Mouse (Mus musculus): ENCODE results near the gene Ppp2r3a. TPM values are rescaled to one million over a fixed set of nuclear protein-coding genes. Genes with fewer than 3 reads are reported as not detected.

Gene Ppp2r3a
- total RNA-seq, 2 experiments from 2014 or later = 19.4 to 20.9 TPM

- DNase-seq (ENCODE audit: extremely low spot score in 1 of 2, low spot score in 2 of 2) = no peak
- no peak for TF ChIP-seq CTCF (IDR thresholded peaks at IDR 0.05)
- intact Hi-C loops (cut with DNase I) = loop anchor here (5.0 kb wide), 1 partner anchor 68 kb away; no protein-coding TSS in a partner anchor
- Histone ChIP-seq H3K4me3 (peak overlapping the region; percentile 96), H3K27ac (peak overlapping the region; percentile 91)
These were observed 1.1 kb downstream of the Ppp2r3a start for GRCm38 (mm10) chr9:101250486-101250885.

GRCm38 (mm10) chr9:101249626-101250025 lies 2.0 kb downstream of the Ppp2r3a start:
- intact Hi-C loops (cut with DNase I) = loop anchor here (5.0 kb wide), 1 partner anchor 67 kb away; no protein-coding TSS in a partner anchor
- no peak overlapping the region for H3K4me3 ChIP-seq
- no peak for DNase-seq (ENCODE audit: extremely low spot score in 1 of 2, low spot score in 2 of 2)
- TF ChIP-seq CTCF (IDR thresholded peaks at IDR 0.05) = no peak
- H3K27ac ChIP-seq = no peak overlapping the region

- Histone ChIP-seq H3K4me3 (no peak overlapping the region), H3K27ac (peak overlapping the region; percentile 37; the same call in 1 of the 2 replicates)
- TF ChIP-seq CTCF (IDR thresholded peaks at IDR 0.05) = no peak
- intact Hi-C loops (cut with DNase I) = no loop called here
- no peak for DNase-seq (ENCODE audit: extremely low spot score in 1 of 2, low spot score in 2 of 2)
These were observed 4.1 kb downstream of the Ppp2r3a start for GRCm38 (mm10) chr9:101247541-101247940.

GRCm38 (mm10) chr9:101245493-101245892 lies 6.1 kb downstream of the Ppp2r3a start:
- no peak for TF ChIP-seq CTCF (IDR thresholded peaks at IDR 0.05)
- no peak for DNase-seq (ENCODE audit: extremely low spot score in 1 of 2, low spot score in 2 of 2)
- intact Hi-C loops (cut with DNase I) = no loop called here
- H3K4me3 ChIP-seq = no peak overlapping the region
- no peak overlapping the region for H3K27ac ChIP-seq

- Histone ChIP-seq H3K27ac (no peak overlapping the region), H3K4me3 (no peak overlapping the region)
- TF ChIP-seq CTCF (IDR thresholded peaks at IDR 0.05) = no peak
- no peak for DNase-seq (ENCODE audit: extremely low spot score in 1 of 2, low spot score in 2 of 2)
- intact Hi-C loops (cut with DNase I) = no loop called here
These were observed 7.9 kb downstream of the Ppp2r3a start for GRCm38 (mm10) chr9:101243711-101244110.

GRCm38 (mm10) chr9:101240161-101240560 lies 11.4 kb downstream of the Ppp2r3a start:
- no peak for TF ChIP-seq CTCF (IDR thresholded peaks at IDR 0.05)
- Histone ChIP-seq H3K4me3 (no peak overlapping the region), H3K27ac (no peak overlapping the region)
- intact Hi-C loops (cut with DNase I) = no loop called here
- DNase-seq (ENCODE audit: extremely low spot score in 1 of 2, low spot score in 2 of 2) = no peak

GRCm38 (mm10) chr9:101235786-101236185 lies 15.8 kb downstream of the Ppp2r3a start:
- Histone ChIP-seq H3K27ac (no peak overlapping the region), H3K4me3 (no peak overlapping the region)
- no peak for TF ChIP-seq CTCF (IDR thresholded peaks at IDR 0.05)
- intact Hi-C loops (cut with DNase I) = no loop called here
- DNase-seq (ENCODE audit: extremely low spot score in 1 of 2, low spot score in 2 of 2) = no peak

- no peak for TF ChIP-seq CTCF (IDR thresholded peaks at IDR 0.05)
- intact Hi-C loops (cut with DNase I) = no loop called here
- DNase-seq (ENCODE audit: extremely low spot score in 1 of 2, low spot score in 2 of 2) = no peak
- Histone ChIP-seq H3K27ac (no peak overlapping the region), H3K4me3 (no peak overlapping the region)
These were observed 19.6 kb downstream of the Ppp2r3a start for GRCm38 (mm10) chr9:101232034-101232433.

GRCm38 (mm10) chr9:101230028-101230427 lies 21.6 kb downstream of the Ppp2r3a start:
- Histone ChIP-seq H3K27ac (no peak overlapping the region), H3K4me3 (no peak overlapping the region)
- intact Hi-C loops (cut with DNase I) = no loop called here
- no peak for DNase-seq (ENCODE audit: extremely low spot score in 1 of 2, low spot score in 2 of 2)
- TF ChIP-seq CTCF (IDR thresholded peaks at IDR 0.05) = no peak

GRCm38 (mm10) chr9:101228892-101229291 lies 22.7 kb downstream of the Ppp2r3a start:
- intact Hi-C loops (cut with DNase I) = no loop called here
- no peak overlapping the region for H3K27ac ChIP-seq
- no peak for TF ChIP-seq CTCF (IDR thresholded peaks at IDR 0.05)
- H3K4me3 ChIP-seq = no peak overlapping the region
- DNase-seq (ENCODE audit: extremely low spot score in 1 of 2, low spot score in 2 of 2) = no peak

- no peak for DNase-seq (ENCODE audit: extremely low spot score in 1 of 2, low spot score in 2 of 2)
- Histone ChIP-seq H3K27ac (no peak overlapping the region), H3K4me3 (no peak overlapping the region)
- intact Hi-C loops (cut with DNase I) = no loop called here
- no peak for TF ChIP-seq CTCF (IDR thresholded peaks at IDR 0.05)
These were observed 43.6 kb downstream of the Ppp2r3a start for GRCm38 (mm10) chr9:101207984-101208383.

GRCm38 (mm10) chr9:101206516-101206915 lies 45.1 kb downstream of the Ppp2r3a start:
- no peak overlapping the region for H3K27ac ChIP-seq
- intact Hi-C loops (cut with DNase I) = no loop called here
- H3K4me3 ChIP-seq = no peak overlapping the region
- no peak for DNase-seq (ENCODE audit: extremely low spot score in 1 of 2, low spot score in 2 of 2)
- TF ChIP-seq CTCF (IDR thresholded peaks at IDR 0.05) = no peak

- TF ChIP-seq CTCF (IDR thresholded peaks at IDR 0.05) = no peak
- intact Hi-C loops (cut with DNase I) = no loop called here
- no peak for DNase-seq (ENCODE audit: extremely low spot score in 1 of 2, low spot score in 2 of 2)
- Histone ChIP-seq H3K27ac (no peak overlapping the region), H3K4me3 (no peak overlapping the region)
These were observed 46.4 kb downstream of the Ppp2r3a start for GRCm38 (mm10) chr9:101205216-101205615.
